Mouse (Mus musculus): ENCODE results near the gene Dglucy.

- no peak for TF ChIP-seq CTCF (conservative IDR thresholded peaks at IDR 0.05; ENCODE audit: low read length)
- TF ChIP-seq NANOG (IDR thresholded peaks at IDR 0.05; ENCODE audit: borderline replicate concordance, low read length) = no peak
These were observed 164.3 kb downstream of the Dglucy start for GRCm38 (mm10) chr12:100943146-100943545.
